Mouse (Mus musculus) mature B cell (primary cell): Measurements from ENCODE around the gene Krtcap3.
"Not testable (repeated sequence)": the region's sequence is repeated elsewhere in the genome, so short reads cannot be mapped to it uniquely, and the experiment has no call there.

ENCODE experiments used
- in situ Hi-C: fragments of 300-500 bp; cut with MboI; formaldehyde crosslinking; loops from 2 replicates; pipeline ENCODE4 v1.14.3; 2019

Gene Krtcap3

DNA sequence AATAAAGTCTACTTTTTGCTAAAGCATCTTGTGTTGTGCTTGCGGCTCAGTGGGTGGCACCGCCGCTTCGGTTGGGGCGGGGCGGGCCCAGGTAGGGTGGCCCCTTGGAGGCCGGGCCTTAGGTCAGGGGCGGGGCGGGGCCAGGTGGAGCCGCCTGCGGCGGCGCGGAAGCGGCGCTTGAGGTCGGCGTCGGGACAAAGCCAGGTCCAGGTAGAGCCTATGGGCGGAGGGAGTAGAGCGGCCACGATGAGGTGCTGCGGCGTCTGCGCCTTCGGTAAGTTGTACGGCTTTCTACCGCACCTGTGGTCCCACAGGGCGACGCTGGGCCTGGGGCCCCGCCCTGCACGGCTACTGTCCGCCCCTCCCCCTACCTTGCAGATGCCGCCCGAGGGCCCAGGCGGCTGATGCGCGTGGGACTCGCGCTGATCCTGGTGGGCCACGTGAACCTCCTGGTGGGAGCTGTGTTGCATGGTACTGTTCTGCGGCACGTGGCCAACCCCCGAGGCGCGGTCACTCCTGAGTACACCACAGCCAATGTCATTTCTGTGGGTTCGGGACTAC, at the start of gene Krtcap3:
Gene Krtcap3 (plus strand): TSS at position 151 of the 561 bp plus-strand sequence.
- in situ Hi-C loops = no loop called here

DNA sequence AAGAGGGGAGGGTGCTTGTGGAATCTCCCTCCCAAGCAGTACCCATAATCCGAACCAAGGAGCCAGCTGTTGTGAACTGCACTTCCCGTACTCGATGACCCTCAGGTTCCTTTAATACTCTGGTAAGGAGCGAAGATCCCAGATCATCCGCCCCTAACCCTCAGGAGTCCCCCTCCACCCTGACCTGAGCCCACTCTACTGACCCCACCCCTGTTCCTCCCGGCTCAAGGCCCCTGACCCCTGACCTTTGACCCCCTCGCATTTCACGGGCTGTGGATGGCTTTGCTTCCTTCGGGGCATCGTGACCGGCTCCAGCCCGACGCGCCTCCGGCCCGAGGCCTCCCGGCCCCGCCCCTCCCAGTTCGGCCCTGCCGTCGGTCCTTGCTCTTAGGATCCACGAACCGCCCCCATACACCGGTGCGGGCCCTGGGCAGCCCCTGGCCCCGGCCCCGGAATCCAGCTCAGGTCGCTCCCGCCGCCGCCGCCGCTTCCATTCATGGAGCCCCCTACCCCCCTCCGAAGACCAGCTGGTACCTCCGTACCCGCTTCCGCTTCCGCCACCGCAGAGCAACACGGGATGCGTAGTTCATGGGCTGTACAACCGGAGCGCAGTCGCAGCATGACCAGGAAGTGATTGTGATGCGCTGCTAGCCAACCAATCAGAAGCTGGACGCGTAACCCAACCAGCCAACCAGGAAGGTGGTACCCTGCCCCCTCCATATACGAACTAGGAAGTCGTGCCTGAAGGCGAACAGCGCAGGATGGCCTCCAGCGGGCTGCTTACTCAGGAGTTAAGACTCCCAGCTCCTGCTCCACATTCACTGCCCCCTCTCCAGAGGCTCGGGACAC, 49.5 kb upstream of the Krtcap3 start, which contains the start of gene Zfp513:
Gene Zfp513 (minus strand): TSS at position 562 of the 849 bp plus-strand sequence.
- in situ Hi-C loops = no loop called here

DNA sequence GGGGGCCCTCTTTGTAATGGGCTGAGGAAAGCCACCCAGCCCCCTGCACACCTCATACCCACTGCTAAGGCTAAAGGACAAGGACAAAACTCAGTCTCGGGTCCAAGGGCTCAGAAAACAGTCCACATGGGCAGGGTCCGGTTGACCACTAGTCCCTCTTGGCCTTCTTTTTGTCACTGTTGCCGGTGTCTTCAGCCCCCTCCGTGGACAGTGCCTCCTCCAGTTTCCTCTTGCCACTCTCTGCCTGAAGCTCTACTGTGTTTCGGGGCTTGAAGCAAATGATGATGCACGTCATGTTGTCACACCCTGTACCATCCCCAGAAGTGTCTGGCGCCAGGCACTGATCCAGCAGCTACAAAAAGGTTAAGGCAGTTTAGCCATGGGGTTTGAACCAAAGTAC, 48.6 kb upstream of the Krtcap3 start:
- in situ Hi-C loops = no loop called here

DNA sequence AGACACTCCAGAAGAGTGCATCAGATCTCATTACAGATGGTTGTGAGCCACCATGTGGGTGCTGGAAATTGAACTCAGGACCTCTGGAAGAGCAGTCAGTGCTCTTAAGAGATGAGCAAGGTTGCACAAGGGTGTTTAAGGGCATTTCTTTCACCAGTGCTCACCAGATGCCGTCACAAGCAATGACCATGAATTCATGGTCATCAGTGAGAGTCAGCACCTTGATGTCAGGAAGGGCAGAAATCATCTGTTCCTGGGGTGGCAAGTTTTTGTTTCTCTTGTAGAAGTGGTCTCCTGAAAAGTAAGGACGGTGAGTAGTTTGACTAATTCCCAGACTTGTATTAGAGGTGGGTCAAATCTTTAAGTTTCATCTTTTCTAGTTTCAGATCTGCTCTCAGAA, 47.6 kb upstream of the Krtcap3 start:
- in situ Hi-C loops = no loop called here

DNA sequence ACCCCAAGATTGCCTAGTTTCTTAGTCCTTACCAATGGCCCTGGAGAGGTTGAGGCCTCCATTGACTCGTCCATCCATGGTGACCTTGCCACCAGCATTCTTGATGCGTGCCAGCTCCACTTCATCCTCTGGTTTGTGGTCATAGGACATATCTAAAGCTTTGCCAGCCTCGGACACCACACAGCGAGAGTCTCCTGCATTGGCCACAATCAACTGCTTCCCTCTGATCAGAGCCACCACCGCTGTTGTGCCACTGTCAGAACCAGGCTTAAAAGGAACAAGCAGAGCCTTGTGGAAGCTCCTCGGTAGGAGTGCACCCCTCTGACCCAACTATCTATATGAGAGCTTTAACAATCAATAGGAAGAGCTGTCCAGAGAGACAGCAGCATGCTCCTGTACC, 47.1 kb upstream of the Krtcap3 start:
- in situ Hi-C loops = no loop called here

DNA sequence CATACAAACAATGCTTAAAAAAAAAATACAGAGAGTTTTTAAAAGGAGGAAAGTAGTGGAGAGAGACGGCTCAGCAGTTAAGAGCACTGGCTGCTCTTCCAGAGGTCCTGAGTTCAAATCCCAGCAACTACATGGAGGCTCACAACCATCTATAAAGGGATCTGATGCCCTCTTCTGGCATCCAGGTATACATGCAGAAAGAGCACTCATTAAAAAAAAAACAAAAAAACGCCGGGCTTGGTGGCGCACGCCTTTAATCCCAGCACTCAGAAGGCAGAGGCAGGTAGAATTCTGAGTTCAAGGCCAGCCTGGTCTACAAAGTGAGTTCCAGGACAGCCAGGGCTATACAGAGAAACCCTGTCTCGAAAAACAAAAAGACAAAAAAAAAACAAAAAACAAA, 34.9 kb upstream of the Krtcap3 start:
- in situ Hi-C loops = not testable (repeated sequence)

DNA sequence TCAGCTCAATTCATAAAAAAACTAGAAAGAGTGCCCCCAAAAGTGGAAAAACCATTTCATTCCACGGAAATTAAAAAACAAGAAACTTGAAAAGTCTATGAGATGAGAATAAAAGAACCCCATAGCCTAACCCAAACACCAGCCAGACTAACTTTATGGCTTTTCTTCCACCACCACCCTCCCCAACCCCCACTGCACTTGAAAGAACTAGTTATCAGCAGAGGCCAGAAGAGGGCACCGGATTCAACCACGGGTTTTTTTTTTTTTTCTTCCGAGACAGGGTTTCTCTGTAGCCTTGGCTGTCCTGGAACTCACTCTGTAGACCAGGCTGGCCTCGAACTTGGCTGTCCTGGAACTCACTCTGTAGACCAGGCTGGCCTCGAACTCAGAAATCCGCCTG, 33.2 kb upstream of the Krtcap3 start:
- in situ Hi-C loops = no loop called here

DNA sequence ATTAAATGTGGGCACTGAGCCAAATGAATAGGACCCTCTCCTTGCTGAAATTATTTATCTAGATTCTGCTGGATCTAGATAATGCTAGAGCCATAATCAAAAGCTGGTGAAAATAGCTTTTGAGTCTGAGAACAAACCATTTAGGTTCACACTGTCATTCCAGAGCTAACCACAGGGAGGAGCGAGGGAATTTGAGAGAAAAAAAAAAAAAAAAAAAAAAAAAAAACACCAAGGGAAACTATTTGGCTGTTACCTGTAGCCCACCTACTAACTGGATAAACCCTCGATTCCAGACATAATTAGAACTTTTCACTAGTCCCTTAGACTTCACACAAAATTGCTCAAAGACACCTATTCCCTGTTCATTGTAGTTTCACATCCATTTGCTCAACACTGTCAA, 32.4 kb upstream of the Krtcap3 start:
- in situ Hi-C loops = no loop called here

DNA sequence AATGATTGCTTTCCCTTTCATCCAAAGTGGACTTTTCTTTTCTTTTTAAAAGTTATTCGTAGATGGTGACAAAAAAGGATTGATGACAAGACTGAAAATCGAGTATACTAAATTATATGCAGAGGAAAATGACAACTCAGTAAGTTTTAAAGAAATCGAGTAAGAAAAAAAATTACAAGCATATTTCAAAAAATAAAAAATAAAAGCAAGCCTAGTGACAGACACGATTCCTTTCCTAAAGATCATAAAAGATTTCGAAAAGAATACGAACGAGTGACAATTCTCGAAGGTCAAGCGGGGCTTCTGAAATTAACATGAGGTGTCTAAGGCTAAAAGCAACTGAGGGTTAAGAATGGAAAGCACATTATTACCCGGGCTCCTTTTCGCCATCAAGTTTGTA, 32.0 kb upstream of the Krtcap3 start:
- in situ Hi-C loops = no loop called here

DNA sequence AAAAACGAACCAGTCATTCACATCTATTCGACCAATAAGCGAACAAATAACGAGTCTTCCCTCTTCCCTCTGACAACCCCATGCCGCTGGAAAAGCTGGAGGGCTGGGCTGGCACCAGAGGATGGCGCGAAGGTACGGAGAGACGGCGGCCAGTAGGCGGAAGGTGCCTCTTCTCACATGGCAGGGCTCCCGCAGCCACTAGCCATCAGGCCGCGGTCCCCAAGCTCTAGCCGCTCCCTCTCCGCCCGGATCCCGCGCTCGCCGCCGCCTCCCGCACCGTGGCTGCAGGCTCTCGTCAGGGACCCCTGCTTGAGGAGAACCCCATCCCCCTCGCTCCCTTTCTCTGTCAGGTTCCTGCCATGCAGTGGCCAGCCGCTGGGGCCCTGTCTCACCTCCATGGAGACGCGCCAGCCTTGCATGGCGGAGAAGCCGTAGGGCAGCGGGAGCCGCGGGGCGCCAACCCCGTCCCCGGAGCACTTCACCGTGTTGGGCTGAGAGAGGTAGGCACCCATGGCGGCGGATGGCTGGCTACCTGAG, 31.5 kb upstream of the Krtcap3 start:
- in situ Hi-C loops = no loop called here

DNA sequence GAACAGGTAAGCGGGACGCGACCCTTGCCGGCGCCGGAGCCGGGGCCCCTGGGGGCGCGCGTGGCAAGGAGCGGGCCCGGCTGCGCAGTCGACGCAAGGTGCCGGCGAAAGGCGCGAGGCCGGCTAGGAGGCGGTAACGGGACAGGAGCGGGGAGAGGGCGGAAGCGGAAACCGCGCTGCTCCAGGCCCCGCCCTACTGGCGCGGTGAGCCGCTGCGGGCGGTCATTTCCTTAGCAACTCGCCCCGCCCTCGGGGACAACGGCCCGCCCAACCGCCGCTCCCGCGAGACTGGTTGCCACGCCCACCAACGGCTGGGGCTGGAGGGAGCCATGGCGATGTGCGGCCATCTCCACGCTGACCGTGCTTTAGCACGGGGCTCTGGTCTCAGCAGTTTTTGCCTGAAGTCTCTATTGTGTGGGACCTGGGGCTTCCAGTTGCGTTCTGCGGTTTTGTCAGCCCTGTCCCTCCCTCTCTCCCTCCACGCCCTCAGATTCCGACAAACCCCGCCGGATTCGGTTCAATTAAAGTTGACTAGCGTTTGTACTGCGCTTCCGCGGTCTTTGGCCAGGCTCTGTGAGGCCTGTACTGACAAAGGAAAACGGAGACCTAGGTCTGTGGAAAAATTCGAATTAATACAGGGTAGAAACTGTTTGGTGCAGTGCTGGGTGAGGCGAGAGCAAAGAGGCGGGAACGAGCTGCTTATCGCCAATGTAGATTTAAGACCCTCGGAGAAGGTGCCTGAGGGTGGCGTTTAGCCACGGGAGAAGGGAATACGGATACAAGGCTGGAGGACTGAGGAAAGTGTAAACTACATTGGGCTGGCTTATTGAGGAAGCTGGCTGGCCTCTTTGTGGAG, 30.8 kb upstream of the Krtcap3 start, which contains the start of gene Ppm1g:
Gene Ppm1g (minus strand): TSS at position 240 of the 856 bp plus-strand sequence.
- in situ Hi-C loops = no loop called here

DNA sequence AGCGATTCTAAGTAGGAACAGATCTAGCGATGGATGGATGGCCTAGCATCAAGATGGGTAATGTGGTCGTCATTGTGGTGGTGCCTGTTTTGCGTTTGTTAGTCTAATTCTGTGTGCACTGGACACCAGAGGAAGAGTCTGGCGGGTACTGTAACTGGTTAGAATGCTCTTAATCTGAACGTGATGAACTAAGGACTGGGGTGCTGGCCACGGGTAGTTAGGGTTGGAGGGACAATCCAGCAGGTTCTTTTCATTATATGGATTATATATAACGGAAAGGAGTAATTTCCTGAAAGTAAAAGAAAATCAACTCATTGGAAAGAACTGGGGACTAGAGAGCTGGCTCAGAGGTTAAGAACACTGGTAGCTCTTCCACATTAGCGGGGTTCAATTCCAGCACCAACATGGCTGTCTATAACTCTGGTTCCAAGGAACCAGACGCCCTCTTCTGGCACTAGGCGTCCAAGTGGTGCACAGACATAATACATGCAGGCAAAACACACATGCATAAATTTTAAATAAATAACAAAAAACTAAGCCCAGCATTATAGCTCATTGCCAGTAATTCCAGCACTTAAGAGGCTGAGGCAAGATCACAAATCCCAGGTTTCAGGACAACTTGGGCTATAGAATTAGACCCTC, 30.1 kb upstream of the Krtcap3 start:
- in situ Hi-C loops = no loop called here

DNA sequence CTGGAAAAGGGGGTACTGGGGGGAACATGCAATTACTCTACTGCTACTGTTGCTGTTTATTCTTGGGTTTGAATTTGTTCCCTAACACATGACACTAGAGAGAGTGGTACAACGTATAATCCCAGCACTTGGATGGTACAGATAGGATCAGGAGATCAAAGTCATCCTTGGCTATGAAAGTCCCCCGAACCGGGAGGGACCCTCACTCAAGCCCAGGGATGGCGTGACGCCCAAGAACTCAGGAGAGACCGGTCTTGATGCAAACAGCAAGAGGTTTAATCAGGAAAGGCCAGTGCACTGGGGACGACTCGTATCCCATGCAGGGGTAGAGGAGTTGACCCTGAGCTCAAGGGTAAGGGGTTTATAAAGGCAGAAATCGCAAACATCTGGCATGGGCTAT, 28.8 kb upstream of the Krtcap3 start:
- in situ Hi-C loops = no loop called here

DNA sequence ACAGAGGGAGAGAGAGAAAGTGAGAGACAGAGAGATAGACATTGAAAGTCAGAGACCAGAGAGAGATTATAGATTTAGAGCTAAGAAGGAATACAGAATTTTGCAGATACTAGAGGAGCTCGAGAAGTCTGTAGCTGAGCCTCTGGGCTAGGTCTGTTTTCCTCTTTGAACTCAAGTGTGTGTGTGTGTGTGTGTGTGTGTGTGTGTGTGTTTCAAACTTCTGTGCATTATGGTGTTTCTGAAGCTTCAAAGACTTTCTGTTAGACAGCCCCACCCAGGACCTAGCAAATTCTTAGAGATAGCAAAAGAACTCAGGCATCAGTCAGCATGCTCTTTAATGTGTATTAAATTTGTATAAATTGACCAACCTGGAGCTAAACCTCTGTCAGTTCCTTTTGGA, 24.9 kb upstream of the Krtcap3 start:
- in situ Hi-C loops = no loop called here

DNA sequence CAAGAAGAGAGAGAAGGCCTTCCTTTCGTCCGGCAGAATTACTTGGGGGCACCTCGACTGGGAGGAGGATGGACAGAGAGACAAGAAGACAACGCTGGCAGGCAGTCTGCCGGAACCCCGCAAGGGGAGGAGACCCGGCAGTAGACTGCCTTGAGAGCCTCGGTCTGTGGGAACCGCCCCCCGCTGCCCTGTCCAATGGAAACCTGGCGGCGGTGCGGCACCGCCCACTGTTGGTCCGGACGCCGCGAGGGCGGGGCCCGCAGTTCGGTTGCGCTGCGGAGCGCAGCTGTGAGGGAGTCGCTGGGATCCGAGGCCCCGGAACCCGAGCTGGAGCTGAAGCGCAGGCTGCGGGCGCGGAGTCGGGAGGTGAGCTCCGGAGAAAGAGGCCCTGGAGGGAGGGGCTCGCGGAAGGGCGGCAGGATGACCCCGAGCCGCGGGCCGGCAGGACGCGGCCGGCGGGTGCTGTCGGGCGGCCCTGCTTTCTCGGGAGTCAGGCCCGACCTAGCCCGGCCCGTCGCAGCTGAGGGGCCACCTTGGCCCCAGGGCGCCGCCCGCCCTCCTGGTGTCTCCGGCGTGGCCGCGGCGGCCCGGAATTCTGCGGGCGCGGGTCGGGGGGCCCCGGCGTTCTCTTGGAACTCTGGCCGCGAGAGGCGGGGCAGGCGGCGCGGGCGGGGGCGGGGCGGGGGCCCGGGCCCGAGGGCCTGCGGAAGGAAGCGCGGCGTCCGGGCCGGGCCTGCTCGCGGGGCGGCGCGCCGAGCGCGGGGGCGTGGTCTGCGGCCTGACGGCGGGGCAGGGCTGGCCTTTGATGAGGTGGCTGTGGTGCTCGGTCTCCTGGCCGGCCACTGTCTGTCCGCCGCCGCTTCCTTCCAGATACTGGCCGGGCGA, 10.6 kb upstream of the Krtcap3 start, which contains the start of the genes Nrbp1 and Gm9970:
Gene Nrbp1 (plus strand): TSS at position 228 of the 885 bp plus-strand sequence.
Gene Gm9970 (minus strand): TSS at position 596 of the 885 bp plus-strand sequence.
- in situ Hi-C loops = no loop called here

DNA sequence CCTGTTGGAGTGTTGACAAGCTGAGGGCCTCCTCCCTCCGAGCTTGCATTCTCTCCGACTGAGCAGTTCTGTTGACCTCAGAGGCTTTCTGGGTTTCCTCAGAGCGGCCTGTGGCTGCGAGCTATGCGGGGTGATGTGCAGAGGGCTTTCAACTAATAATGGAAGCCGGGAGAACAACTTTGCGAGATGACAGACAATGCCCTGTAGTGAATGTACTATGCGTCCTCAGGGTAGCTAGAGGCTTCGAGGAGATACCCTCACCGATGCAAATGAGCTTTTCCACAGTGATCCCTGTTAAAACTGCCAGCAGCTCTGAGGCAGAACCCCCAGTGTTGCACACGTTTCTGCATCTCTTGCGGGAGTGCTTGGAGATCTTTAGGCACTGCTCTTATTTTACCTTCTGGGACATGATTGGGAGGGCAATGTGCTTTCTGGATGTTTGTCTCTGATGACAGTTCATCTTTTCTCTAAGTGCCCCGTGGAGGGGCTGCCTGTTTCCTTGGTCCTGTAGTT, 9.9 kb upstream of the Krtcap3 start:
- in situ Hi-C loops = no loop called here

DNA sequence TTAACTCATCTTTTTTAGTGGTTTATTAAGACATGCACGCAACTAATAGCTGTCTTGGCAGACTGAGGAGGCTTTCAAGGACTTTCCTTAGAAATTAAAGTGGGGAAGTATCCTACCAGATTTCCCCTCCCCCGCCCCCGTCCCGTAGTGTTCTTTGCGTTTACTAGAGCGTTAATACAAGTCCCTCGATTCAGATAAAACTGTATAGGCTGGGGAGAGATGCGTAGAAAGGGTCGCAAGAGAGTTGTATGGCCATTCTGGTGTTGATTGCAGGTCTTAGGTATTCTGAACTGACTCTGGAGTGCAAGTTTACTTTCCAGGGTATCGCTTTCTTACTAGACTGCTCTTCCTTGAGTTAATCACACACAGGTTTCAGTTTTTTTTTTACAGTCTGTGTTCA, 9.3 kb upstream of the Krtcap3 start:
- in situ Hi-C loops = no loop called here

DNA sequence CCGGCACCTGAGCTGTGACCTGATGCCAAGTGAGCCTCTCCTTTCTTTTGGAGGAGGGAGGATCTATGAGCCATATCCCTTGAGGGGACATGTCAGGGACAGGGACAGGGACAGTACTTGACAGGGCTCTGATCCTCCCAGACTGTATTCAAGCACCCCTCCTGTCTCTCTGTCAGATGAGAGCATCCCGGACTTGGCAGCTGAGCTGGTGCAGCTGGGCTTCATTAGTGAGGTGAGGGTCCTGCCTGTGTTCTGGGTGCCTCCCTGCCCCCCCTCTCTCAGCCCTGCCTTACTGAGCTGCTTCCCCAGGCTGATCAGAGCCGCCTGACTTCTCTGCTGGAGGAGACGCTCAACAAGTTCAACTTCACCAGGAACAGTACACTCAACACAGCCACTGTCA, 775 bp upstream of the Krtcap3 start:
- in situ Hi-C loops = no loop called here

DNA sequence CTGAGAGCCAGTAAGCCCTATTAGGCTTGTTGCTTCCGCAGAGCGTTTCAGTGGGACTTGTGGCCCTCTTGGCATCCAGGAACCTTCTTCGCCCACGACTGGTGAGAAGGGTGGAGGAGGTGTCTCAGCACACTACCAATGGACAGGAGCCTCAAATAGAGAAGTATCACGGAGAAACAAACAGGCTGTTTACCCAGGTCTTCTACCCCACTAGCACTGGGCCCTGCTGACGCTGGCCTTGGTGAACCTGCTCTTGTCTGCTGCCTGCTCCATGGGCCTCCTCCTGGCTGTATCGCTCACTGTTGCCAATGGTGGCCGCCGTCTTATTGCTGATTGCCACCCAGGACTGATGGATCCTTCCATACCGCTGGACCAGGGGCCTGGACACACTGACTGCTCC, 660 bp downstream of the Krtcap3 start:
- in situ Hi-C loops = no loop called here

DNA sequence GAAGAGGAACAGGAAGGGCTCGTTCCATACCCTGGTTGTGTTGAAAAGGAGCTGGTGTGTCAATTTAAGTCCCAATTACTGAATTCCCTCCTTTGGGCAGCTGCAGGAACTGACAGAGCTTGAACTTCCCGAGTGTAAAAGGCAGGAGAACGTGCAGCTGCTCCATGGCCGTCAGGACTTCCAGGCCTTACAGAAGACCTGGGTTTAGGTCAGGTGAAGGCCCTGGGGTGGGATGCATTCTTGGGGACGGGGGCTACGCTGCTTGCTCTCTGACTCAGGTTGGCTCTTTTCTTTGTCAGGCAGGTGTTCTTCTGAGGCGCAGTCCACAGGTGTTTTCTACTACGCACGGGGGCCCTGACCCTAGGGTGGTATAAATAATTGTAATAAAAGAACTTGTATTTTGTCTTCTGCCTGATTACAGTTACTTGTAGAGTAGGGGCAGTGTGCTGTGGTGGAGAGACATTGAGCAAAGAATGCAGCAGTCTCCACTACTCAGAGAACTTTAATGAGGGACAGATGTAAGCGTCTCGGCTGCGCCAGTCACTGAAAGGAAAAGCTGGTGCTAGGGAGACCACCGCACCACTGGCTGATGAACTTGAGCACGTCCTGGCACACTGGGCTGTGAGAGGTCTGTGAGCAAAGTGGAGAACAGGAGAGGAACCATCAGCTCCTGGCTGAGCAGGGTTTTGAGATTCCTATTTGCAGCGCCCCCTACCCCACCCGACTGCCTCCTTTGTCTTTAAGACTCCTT, 1.5 kb downstream of the Krtcap3 start:
- in situ Hi-C loops = no loop called here
